Mouse (Mus musculus) spleen, postnatal 4 days (tissue): Measurements from ENCODE around the gene Ulbp1.
"Not testable (repeated sequence)": the region's sequence is repeated elsewhere in the genome, so short reads cannot be mapped to it uniquely, and the experiment has no call there.

ENCODE experiments used
- DNase-seq, 2 experiments: peaks; one replicate each; pipeline ENCODE4 v3.0.0; 2022; ENCODE audit warnings: low spot score in 2 of 2

Gene Ulbp1

DNA sequence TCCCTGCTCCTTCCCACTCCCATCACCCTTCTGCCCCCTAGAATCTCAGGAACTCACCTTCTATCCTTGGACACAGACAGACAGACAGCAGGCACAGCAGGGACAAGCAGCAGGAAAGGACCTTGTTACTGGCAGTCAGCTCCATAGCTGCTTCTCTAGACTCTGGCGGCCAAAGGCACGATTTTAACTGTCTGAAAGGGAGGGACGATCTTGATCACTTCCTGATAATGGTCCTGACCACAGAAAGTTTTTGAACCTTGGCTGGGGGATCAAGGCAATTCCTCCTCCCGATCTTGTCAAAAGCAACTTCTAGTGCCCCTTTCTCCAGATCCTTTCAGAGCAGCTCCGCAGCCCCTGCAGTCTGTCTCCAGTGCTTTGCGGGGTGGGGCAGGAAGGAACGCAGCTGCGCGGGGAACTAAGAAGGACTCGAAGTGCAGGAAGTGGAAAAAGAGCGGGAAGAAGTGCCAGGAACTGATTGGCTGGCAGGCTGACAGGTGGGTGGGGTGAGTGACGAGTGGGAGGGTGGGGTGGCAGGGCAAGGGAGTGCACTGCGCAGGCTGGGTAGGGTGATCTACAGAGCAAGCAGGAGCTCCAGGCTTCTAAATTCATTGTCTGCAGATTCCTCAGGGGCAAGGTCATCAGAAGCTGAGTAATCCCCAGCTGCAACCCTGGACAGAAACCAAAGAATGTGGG lies at the start of gene Ulbp1:
Ulbp1 (minus strand) TSS at position 442 of the 693 bp plus-strand sequence.
- DNase-seq = peak; percentile 67 to 77

- DNase-seq = not testable (repeated sequence)
These were observed 24.7 kb upstream of the Ulbp1 start for GRCm38 (mm10) chr10:7498180-7498579.

- not testable (repeated sequence) for DNase-seq
These were observed 18.9 kb upstream of the Ulbp1 start for GRCm38 (mm10) chr10:7492384-7492783.

DNA sequence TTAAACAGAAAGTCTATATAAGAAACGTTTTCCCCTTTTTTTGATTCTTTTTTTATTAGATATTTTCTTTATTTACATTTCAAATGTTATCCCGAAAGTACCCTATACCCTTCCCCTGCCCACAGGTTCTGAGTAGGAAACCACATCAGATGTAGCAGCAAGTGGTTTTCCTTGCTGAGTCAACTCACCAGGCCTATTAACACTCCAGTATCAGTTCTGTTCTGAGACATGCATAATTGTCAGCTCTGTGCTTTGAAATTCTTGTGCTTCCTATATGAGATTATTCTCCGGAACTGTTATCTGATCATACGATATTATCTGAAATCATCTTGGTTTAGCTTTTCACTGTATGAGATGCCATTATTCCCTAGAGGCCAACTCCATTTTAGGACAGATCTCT lies 10.2 kb upstream of the Ulbp1 start:
- DNase-seq = no peak

- not testable (repeated sequence) for DNase-seq
These were observed 787 bp upstream of the Ulbp1 start for GRCm38 (mm10) chr10:7474225-7474624.

DNA sequence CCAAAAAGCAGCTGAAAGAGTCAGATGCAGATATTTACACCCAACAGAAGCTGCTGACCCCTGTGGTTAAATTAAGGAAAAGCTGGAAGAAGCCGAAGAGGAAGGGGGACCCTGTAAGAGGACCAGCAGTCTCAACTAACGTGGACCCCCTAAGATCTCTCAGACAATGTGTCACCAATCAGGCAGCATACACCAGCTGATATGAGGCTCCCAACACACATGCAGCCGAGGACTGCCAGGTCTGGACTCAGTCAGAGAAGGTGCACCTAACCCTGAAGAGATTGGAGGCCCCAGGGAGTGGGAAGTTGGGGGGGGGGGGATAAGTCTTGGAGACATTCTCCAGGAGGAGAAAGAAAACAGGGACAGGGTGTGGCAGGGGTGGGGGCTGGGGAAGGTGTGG lies 1.8 kb downstream of the Ulbp1 start:
- DNase-seq = no peak

DNA sequence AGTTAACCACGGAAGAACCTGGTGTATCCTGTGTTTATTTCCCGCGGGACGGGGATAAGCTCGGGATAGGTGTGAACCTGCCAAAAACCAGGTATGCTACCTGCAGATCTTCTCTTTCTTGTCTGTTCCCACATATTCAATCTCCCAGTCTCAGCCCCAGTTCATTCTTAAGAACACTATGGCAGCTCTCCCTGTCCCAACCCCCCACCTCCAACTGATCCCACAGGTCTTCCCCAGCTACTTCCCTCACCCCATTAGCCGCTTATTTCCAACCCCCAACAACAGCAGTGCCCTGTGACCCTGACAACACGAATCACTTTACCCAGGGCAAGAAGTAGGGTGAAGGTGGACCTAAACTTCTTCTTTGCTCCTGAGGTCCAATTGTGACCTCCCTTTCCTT lies 3.0 kb downstream of the Ulbp1 start:
- DNase-seq = no peak

- DNase-seq = peak; percentile 59 to 76
These were observed 3.6 kb downstream of the Ulbp1 start for GRCm38 (mm10) chr10:7469716-7470414.

- DNase-seq = no peak
These were observed 11.4 kb downstream of the Ulbp1 start for GRCm38 (mm10) chr10:7462006-7462405.

- no peak for DNase-seq
These were observed 34.5 kb downstream of the Ulbp1 start for GRCm38 (mm10) chr10:7438928-7439327.

- peak in 1 of 2 experiments; percentile 58 for DNase-seq
These were observed 80.0 kb downstream of the Ulbp1 start for GRCm38 (mm10) chr10:7393143-7394035.

GRCm38 (mm10) chr10:7391935-7392930 lies 81.2 kb downstream of the Ulbp1 start:
- peak in 1 of 2 experiments; percentile 61 for DNase-seq

DNA sequence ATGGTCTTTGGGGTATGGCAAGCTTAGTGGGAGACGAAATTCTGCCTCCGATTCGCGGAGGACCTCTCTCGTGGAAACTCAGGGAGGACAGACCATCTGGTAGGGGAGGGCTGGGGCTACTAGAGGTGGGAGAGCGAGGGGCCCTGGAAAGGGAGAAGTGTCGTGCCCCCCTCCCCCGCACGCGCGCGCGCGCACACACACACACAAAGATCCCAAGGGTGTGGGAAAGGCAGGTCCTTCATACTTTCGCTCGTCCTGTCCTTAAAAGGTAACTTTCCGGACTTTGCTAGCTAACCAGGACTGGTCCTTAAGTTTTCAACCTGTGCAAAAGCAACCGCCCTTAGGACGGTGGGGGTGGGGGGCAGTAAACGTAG lies 81.9 kb downstream of the Ulbp1 start:
- no peak for DNase-seq

GRCm38 (mm10) chr10:7391108-7391507 lies 82.3 kb downstream of the Ulbp1 start:
- DNase-seq = no peak
